Mouse (Mus musculus) spleen, adult 18-20 months (tissue): ENCODE measurements around the gene Fbf1.
"Not testable (repeated sequence)": the region's sequence is repeated elsewhere in the genome, so short reads cannot be mapped to it uniquely, and the experiment has no call there.

Source experiments
- DNase-seq, 2 experiments: peaks; one replicate each; pipeline ENCODE4 v3.0.0; 2022; ENCODE audit warnings: mixed read lengths in 2 of 2

Fbf1 gene

DNA sequence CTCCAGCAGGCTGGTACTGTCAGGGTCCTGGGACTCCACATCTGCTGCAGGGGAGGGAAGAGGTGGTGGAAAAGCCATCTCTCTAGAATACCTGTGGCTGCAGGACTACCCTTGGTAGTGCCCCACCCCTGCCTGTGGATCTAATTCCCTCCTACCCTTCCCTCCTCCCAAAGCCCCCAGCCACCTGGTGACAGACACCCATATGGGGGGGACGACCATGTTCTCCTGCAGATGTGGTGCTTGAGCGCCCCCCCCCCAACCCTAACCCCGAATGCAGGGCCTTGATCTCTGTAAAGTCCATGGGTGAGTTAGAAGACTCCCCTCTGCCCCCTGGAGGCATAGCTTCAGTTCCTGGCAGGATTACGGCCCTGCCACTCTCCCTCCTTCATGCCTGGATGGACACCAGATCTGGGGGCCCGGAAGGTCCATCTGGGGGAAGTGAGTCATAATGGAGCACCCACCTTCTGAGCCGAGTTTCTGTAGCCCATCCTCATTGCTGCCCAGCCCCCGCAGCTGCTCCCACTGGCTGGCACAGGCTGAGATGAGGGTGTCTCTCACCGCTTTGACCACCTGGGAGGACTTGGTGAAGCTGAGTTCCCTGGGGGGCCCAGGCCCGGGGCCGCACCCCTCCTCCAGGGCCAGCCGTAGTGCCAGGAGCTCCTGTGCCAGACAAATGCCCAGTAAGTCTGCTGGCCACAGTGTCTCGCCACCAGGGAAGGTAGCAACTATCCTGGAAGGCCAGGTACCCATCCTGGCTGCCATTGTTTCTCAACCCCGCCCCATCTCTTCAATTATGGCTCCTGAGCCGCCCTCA, 60.8 kb downstream of the Fbf1 start:
- no peak for DNase-seq

DNA sequence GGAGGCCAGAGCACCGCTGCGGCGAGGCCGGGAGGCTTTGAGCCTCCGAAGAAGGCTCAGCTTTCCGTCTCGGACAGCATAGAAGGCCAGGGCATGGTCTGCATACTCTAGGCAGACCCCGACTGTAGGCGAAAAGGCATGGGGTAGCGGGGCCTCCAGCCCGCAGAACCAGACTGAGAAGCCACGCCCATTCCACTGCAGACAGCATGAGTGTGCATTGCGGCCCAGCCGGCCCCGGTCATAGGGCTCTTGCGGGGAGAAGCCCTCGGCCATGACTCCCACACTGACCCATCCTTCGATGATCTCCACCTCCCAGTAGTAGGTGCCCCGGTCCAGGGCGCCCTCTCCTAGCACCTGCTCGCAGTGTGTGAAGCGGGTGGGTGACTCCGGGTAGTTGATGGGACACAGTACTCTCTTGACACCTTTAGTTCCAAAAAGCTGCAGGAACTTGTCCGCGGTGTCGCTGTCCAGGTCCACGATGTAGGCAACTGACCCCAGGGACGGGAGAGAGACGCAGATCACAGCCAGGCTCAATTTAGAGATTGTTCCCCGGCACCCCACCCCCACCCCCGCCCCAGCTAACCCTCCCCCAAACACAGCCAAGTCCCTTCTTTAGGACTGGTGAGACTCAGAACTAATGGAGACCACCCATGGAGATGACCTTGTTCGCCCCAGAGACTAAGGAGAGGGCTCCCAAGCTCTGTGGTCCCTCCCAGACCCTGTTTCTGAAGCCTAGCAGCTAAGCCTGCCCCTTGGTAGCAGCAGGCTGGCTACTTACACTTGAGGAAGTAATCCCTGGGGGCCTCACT, 61.6 kb downstream of the Fbf1 start:
- no peak for DNase-seq

DNA sequence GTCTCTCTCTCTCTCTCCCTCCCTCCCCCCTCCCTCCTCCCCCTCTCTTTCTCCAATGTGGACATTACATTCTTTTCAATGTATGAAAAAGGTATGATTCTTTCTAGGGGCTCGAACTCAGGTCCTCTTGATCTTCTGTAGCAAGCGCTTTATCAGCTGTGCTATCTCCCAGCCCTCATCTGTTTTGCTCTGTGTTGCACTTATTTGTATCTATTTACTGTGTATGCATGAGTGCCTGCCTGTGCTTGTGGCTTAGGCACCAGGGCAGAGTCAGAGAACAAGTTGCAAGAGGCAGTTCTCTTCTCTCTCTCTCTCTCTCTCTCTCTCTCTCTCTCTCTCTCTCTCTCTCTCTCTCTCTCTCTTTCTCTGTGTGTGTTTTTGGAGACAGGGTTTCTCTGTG, 62.9 kb downstream of the Fbf1 start:
- no peak for DNase-seq

DNA sequence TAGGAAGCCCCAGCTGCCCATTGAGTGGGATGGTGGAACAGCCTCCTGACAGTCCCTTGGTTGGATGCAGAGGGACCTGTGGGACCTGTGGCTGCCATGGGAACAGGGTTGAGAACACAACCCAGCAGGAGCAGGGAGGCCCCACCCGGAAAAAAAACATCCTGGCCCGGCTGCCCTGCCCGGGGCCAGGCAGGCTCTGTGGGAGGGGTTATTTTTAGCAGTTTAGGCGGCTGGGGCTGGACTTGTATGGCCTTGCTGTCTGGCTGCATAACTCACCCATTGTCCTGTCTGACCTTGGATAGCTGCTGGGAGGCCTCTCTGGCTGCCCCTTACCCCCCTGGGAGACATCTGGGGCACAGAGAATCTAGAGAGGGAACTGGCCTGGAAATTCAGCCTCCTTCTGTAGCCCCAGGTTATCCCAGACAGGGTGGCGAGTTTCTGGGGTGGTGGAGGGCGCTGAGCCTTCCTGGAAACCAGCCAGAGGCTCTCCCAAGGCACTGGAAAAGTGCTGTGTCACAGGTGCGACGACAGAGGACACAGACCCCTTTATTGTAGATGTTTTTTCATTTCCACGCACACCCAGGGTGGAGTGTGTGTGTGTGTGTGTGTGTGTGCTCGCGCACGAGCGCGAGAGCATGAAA, 63.8 kb downstream of the Fbf1 start:
- DNase-seq: no peak

DNA sequence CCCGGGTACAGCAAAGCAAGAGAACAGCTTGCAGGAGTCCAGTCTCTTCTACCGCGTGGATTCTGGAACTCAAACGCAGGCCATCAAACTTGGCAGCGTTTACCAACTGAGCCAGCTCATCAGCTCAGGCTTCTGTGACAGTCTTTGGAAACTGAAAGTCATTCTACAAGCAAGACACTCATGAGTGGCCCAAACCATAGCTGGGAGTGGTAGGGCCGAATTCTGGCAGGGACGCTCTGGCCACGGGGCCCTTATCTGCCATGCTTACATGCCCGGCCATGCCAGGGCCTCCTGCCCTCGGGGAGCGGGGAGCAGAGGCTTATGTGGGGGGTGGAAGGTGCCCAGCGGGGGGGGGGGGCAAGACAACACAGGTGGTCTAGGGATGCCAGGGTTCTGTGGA, 64.4 kb downstream of the Fbf1 start:
- DNase-seq: no peak

DNA sequence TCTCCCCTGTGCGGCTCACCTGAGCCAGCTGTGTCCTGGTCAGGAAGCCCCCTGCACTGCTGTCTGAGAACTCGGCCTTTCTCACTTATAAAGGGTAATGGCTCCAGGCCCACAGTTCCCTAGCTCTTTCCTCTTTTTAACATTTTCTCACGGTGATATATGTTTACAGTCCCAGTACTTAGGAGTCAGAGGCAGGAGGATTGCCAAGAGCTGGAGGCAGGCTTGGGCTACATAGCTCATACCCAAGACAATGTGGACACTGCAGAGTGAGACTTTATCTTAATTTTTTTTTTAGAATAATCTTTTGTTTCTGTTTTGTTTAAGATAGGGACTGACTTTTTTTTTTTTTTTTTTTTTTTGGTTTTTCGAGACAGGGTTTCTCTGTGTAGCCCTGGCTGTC, 65.5 kb downstream of the Fbf1 start:
- DNase-seq: no peak

DNA sequence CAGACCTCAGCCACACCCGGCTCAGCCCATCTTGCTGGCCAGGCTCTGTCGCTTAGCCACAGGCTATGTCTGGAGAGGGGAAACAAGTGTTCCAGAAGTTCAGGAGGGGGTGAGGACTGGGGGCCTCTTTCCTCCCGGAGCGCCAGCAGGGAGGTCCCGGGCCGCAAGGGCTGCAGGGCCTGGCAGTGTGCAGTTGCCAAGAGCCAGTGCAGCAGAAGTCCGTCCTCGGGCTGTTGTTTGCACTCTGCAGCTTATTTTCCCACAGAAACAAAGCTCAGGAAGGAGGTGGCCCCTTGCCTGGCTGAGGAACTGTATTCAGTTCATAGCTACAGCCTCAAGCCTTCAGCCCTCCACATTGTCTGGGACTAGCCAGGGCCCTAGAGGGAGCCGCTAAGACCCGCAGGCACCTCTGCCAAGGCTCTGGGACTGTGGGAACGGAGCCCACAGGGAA, 66.0 kb downstream of the Fbf1 start:
- DNase-seq: no peak

DNA sequence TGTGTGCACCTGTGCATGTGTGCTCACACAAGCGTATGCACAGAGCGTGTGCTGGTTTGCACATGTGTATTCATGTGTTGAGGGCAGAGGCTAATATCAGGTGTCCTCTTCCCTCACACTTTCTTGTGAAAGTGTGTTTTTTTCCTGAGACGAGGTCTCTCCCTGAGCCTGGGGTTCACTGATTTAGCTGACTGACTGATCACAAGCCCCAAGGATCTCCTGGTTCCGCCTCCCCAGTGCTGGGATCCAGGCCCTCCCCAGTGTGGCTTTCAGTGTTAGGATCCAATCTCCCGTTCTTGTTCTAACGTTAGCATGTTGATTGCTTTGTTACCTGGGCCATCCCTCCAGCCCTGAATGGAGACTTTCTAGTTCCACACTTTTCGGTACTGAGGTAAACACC, 67.1 kb downstream of the Fbf1 start:
- no peak for DNase-seq

DNA sequence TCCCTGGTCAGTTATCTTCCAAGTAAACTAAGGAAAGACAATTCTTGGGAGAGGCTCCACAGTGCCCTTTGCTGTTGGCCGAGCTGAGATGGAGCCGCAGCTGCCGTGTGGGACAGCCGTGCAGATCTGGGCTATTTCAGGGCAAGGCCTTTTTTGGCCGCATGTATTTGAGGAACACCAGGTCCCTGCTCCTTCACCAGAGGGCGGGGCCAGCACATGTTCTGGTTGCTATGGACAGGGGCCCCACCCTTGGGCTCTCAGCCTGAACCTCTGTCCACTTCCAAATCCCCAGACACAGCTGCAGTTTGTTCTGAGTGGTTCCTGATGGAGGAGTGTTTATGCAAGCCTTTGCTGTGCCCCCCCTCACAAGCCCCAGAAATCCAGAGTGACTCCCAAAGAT, 67.6 kb downstream of the Fbf1 start:
- DNase-seq: no peak

DNA sequence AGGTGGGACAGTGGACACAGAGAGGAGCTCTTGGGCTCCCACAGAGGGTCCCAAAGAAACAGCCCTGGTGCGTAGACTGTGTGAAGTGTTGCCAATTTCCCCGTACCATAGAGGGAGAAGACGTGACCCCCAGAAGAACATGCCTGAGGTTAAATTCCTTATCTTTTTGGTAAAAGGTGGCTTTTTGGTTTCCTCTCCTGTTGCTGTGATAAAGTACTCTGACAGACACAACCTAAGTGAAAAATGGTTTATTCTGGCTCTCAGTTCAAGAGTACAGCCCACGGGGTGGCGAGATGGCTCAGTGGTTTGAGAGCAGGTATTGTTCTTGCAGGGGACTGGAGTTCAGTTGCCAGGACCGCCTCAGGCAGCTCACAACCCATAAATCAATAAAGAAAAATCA, 68.5 kb downstream of the Fbf1 start:
- DNase-seq: no peak

DNA sequence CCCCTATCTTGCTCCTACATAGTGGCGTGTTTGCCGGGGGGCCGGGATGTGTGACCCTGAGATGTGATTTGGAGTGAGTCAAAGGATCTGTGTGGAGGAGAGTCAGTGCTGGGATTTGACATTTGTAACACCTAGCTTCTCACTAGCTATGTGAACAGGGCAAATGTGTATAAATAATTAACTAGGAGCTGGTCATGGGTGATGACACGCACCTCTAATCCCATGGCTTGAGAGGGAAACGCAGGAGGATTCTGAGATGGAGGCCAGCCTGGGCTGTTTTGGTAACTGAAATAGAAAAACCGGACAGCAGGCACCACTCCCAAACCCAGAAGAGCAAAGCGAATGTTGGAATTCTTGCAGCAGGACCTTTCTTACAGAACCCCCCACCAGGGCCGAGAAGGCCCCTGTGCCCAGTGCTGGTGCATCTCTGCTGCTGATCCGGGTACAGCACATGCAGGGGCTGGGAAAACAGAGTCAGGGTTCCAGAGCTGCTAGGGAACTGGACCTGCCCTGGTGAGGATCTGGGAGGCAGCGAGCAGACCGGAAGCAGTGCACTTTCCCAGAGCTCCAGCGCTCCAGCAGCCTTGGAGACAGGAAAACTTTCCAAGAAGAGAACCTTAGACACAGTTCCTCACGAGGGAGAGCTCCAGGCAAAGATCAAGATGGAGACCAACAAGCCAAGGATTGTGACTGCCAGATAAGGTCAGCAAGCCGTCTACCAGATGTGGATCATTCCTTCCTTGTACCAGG, 69.1 kb downstream of the Fbf1 start:
- no peak for DNase-seq

DNA sequence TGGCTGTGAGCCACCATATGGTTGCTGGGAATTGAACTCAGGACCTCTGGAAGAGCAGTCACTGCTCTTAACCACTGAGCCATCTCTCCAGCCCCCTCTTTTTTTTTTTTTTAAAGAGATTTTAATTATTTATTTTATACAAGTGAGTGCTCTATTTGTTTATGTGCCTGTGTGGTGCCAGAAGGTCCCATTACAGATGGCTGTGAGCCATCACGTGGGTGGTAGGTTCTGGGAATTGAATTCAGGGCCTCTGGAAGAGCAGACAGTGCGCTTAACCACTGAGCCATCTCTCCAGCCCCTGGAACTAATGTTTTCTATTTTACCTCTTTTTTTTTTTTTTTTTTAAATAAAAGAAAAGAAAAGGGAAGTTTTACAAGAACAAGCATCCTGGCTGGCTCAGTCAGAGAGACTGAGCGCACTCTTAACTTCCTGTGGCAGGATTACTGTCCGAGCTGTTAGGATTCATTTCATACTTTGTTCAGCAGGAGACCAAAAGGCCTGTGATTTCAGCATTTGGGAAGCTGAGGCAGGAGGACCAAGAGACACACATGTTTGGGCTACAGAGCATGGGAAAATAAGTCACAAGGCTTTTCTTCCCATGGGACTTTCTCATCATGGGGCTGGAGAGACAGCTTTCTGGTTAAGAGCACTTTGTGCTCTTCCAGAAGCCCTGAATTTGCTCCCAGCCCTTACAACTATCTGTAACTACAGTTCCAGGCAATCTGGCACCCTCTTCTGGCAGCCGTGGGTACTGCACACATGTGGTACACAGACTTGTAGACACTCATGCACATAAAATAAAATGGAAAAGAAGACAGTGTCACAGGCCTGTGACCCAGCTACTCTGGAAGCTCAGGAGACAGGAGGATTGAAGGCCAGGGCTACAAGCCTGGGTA, 71.5 kb downstream of the Fbf1 start:
- no peak for DNase-seq

DNA sequence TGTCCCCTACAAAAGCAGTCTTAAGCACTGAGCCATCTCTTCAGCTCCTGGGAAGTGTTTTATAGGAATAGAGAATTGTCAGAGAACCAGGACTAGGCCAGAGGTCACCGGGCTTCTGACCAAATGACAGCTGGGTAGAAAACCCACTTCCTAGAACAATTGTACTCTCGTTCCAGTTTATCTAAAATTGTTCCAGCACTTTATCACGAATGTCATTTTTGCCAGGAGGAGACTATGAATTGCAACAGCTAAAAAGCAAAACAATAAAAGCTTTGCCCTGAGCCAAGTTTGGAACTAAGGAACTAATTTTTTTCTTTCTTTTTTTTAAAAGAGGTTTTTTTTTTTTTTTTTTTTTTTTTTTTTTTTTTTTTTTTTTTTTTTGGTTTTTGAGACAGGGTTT, 72.4 kb downstream of the Fbf1 start:
- DNase-seq: no peak

DNA sequence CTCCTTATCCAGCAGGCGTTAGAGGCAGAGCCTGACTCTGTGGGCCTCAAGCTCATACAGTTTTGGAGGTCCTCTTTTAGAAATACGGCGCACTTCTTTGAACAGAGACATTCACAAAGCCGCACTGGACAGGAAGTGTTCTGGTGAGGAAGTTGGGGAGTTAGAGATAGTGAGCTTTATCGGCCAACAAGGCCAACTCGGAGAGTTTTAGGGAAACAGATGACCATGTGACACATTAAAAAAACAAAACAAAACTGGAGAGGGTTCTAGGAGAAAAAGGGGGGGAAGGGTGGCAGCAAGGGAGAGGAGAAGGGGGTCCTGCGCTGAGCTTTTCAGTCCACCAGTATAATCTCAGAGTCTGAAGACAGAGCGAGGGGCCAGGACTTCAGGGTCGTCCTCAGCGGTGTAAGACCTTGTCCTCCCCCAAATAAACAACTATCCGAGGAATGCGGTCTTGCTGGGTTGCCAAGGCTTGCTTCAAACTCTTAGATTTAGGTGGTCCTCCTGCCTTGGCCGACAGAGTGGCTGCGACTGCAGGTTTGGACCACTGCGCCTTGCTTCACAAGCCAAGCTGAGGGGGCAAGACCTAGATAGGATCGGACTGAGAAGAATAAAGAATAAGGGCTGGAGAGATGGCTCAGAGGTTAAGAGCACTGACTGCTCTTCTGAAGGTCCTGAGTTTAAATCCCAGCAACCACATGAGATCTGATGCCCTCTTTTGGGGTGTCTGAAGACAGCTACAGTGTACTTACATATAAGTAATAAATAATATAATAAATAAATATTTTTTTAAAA, 74.0 kb downstream of the Fbf1 start:
- no peak for DNase-seq

DNA sequence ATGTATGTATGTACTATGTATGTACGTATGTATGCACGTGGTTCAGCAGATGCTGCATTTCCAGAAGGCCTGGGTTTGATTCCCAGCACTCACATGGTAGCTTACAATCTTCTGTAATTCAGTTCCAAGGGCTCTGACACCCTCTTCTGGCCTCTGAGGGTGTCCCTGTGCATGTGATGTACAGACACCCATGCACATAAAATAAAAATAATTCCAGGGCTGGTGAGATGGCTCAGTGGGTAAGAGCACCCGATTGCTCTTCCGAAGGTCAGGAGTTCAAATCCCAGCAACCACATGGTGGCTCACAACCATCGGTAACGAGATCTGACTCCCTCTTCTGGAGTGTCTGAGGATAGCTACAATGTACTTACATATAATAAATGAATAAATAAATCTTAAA, 75.0 kb downstream of the Fbf1 start:
- DNase-seq: not testable (repeated sequence)
